18 mouse cellular contexts compared by ENCODE assay signal in the genomic region with DNA sequence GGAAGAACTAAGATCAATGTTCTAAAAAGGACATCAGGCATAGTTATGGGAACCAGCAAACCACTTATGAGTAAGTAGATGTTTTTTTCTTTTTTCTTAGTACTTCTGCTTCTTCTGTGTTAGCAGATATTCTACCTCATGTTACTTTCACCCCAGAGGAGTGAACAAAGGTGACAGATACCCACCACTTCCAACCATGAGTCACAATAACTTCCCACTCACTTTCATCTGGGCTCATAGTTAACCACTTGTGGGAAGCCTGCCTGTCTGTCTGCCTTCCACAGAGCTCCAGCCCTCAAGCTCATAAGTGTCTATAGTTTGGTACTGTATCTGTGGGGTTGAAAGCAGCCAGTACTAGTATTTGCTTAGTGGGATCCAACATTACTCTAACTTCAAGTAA.
"Had no signal": no experiment of that assay in that cellular context is flagged by ENCODE, and none has a peak within 500 bp of the region (broad histone marks: within the 10 kb centered on the region; RNA-seq: fewer than 3 reads in every experiment).

No protein-coding gene starts in this region.

- H3K4me3 ChIP-seq: kidney, embryonic 15.5 days; left cerebral cortex, adult 2 months; limb, embryonic 13.5 days; liver, embryonic 13.5 days; midbrain, embryonic 12.5 days; midbrain, embryonic 15.5 days; neural tube, embryonic 13.5 days had no signal

- H3K36me3 ChIP-seq: kidney, embryonic 15.5 days; limb, embryonic 13.5 days; liver, embryonic 13.5 days; midbrain, embryonic 12.5 days; midbrain, embryonic 15.5 days; neural tube, embryonic 13.5 days had no signal

- H3K4me2 ChIP-seq: kidney, embryonic 15.5 days; limb, embryonic 13.5 days; liver, embryonic 13.5 days; midbrain, embryonic 12.5 days; midbrain, embryonic 15.5 days; neural tube, embryonic 13.5 days had no signal

- H3K27ac ChIP-seq: kidney, embryonic 15.5 days; left cerebral cortex, adult 2 months; limb, embryonic 13.5 days; liver, embryonic 13.5 days; midbrain, embryonic 12.5 days; midbrain, embryonic 15.5 days; neural tube, embryonic 13.5 days; stomach, postnatal 0 days had no signal

- DNase-seq: kidney, adult 2 months; kidney, postnatal 10 days; kidney, postnatal 36 days; layer of hippocampus, postnatal 36 days; left cerebral cortex, postnatal 4 days; liver, embryonic 13.5 days; lung, adult 2 months; lung, postnatal 14 days; lung, postnatal 4 days; thymus, adult 2 months; thymus, postnatal 25 days had no signal

- H3K9me3 ChIP-seq: kidney, embryonic 15.5 days; limb, embryonic 13.5 days; liver, embryonic 13.5 days; midbrain, embryonic 12.5 days; midbrain, embryonic 15.5 days; neural tube, embryonic 13.5 days had no signal

- H3K27me3 ChIP-seq: kidney, embryonic 15.5 days; limb, embryonic 13.5 days; liver, embryonic 13.5 days; midbrain, embryonic 12.5 days; midbrain, embryonic 15.5 days; neural tube, embryonic 13.5 days had no signal

- H3K4me1 ChIP-seq: kidney, embryonic 15.5 days; limb, embryonic 13.5 days; liver, embryonic 13.5 days had no signal

- ATAC-seq: midbrain, embryonic 15.5 days had no signal

- H3K9ac ChIP-seq: kidney, embryonic 15.5 days; limb, embryonic 13.5 days; liver, embryonic 13.5 days; midbrain, embryonic 12.5 days; midbrain, embryonic 15.5 days; neural tube, embryonic 13.5 days had no signal
